Mouse (Mus musculus): ENCODE measurements around the gene Slc10a2. TPM values are rescaled to one million over a fixed set of nuclear protein-coding genes. Genes with fewer than 3 reads are reported as not detected.
"Not testable (repeated sequence)": the region's sequence is repeated elsewhere in the genome, so short reads cannot be mapped to it uniquely, and the experiment has no call there.

The Slc10a2 gene
- polyA plus RNA-seq (2011; ENCODE audit: insufficient read depth, insufficient read length, low read depth, missing spikeins): not detected in 2 replicates

DNA sequence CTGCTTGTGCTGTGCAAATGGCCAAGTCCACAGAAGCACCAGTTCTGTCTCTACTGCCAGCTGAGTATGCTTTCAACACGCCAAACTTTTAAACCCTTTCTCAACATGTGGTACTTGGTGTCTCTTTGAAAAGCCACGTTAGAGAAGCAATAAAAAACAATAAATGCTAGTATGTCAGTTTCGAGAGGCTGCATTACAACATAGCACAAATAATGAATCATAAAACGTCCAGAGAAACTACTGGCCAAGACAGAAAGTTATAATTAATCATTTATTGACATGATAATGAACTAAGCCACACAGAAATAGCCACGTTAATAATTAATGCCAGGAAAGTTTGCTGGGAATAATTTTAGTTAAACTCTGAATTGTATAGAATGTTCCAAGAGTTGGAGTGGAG lies at the start of gene Slc10a2:
Gene Slc10a2 (minus strand): TSS at position 166 of the 400 bp plus-strand sequence.
- TF ChIP-seq POLR2A (IDR thresholded peaks at IDR 0.05; ENCODE audit: insufficient read depth, low read length) (no peak), CTCF (IDR thresholded peaks at IDR 0.05; ENCODE audit: low read depth, low read length) (no peak), EP300 (IDR thresholded peaks at IDR 0.05; ENCODE audit: insufficient read depth, low read depth, low read length) (no peak)
- Histone ChIP-seq H3K27me3 (ENCODE audit: control insufficient read depth, insufficient read depth, low read length, poor library complexity, severe bottlenecking) (no peaks in the 10 kb centered on the region; the same call in 1 of the 2 replicates), H3K9me3 (replicated peaks; ENCODE audit: control insufficient read depth, insufficient read depth, low read length, poor library complexity, severe bottlenecking) (no peaks in the 10 kb centered on the region), H3K9ac (ENCODE audit: low read depth, poor library complexity, severe bottlenecking) (no peak within 1 kb of the TSS), H3K4me3 (ENCODE audit: low read depth, low read length) (no peak within 1 kb of the TSS), H3K27ac (ENCODE audit: insufficient read depth, low read length) (no peak within 1 kb of the TSS), H3K4me1 (ENCODE audit: control insufficient read depth, insufficient read depth, low read length) (no peaks in the 10 kb centered on the region), H3K36me3 (ENCODE audit: control insufficient read depth, insufficient read depth, low read length, poor library complexity, severe bottlenecking) (no peaks in the 10 kb centered on the region)

DNA sequence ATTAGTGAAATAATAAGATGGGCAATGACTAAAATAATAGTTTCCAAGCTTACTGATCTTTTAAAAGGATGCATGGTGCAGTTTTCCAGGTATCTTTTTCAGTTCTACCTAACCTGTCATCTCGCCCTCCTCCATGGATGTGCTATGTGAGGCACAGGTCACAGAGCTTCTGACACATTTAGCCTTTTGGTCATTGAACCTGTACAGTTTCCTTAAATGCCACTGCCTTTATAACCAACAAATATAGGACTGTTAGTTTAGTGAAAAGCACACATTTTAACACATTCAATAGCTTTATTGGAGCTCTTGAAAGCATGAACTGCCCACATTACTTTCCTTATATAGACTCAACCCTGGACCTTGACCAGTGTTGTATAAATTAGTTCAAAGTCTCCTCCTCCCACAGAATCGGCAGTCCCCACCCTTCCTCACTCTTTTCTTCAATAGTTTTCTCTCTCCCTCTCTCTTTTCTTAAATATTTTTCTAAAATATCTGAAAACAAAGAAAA lies 24.2 kb upstream of the Slc10a2 start:
- TF ChIP-seq CTCF (IDR thresholded peaks at IDR 0.05; ENCODE audit: low read depth, low read length) (no peak), EP300 (IDR thresholded peaks at IDR 0.05; ENCODE audit: insufficient read depth, low read depth, low read length) (no peak), POLR2A (IDR thresholded peaks at IDR 0.05; ENCODE audit: insufficient read depth, low read length) (no peak)

DNA sequence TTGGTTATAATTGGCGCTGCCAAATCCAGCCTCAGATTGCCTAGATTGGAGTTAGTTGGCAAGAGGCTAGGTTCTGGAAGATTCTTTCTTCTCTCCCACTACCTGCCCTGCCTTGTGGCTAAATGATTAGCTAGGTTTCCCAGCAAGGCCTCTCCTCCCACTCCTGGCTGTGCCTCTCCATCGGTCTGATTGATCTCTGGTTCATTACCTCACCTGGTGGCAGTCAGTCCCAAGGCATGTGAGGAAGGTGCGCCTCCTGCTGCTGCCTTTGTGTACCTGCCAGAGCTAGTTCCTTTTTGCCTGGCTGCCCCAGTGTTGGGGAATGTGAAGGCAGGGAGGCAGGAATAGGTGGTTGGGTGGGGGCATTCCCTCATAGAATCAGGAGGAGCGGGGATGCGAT lies 1.7 kb upstream of the Slc10a2 start:
- no peak overlapping the region for H3K4me3 ChIP-seq (ENCODE audit: low read depth, low read length)
- H3K4me1 ChIP-seq (ENCODE audit: control insufficient read depth, insufficient read depth, low read length): no peaks in the 10 kb centered on the region
- no peak overlapping the region for H3K27ac ChIP-seq (ENCODE audit: insufficient read depth, low read length)
- H3K27me3 ChIP-seq (ENCODE audit: control insufficient read depth, insufficient read depth, low read length, poor library complexity, severe bottlenecking): no peaks in the 10 kb centered on the region; the same call in 1 of the 2 replicates
- no peaks in the 10 kb centered on the region for H3K36me3 ChIP-seq (ENCODE audit: control insufficient read depth, insufficient read depth, low read length, poor library complexity, severe bottlenecking)
- no peak overlapping the region for H3K9ac ChIP-seq (ENCODE audit: low read depth, poor library complexity, severe bottlenecking)
- TF ChIP-seq POLR2A (IDR thresholded peaks at IDR 0.05; ENCODE audit: insufficient read depth, low read length) (no peak), CTCF (IDR thresholded peaks at IDR 0.05; ENCODE audit: low read depth, low read length) (peak; percentile 78)
- no peaks in the 10 kb centered on the region for H3K9me3 ChIP-seq (replicated peaks; ENCODE audit: control insufficient read depth, insufficient read depth, low read length, poor library complexity, severe bottlenecking)

More for the DNA sequence above, 24.2 kb upstream of the Slc10a2 start:
- no peak overlapping the region for H3K9ac ChIP-seq (ENCODE audit: low read depth, poor library complexity, severe bottlenecking)
- no peak overlapping the region for H3K4me3 ChIP-seq (ENCODE audit: low read depth, low read length)
- no peaks in the 10 kb centered on the region for H3K27me3 ChIP-seq (ENCODE audit: control insufficient read depth, insufficient read depth, low read length, poor library complexity, severe bottlenecking)
- no peaks in the 10 kb centered on the region for H3K4me1 ChIP-seq (ENCODE audit: control insufficient read depth, insufficient read depth, low read length)
- no peaks in the 10 kb centered on the region for H3K9me3 ChIP-seq (replicated peaks; ENCODE audit: control insufficient read depth, insufficient read depth, low read length, poor library complexity, severe bottlenecking)
- H3K27ac ChIP-seq (ENCODE audit: insufficient read depth, low read length): no peak overlapping the region
- no peaks in the 10 kb centered on the region for H3K36me3 ChIP-seq (ENCODE audit: control insufficient read depth, insufficient read depth, low read length, poor library complexity, severe bottlenecking)

DNA sequence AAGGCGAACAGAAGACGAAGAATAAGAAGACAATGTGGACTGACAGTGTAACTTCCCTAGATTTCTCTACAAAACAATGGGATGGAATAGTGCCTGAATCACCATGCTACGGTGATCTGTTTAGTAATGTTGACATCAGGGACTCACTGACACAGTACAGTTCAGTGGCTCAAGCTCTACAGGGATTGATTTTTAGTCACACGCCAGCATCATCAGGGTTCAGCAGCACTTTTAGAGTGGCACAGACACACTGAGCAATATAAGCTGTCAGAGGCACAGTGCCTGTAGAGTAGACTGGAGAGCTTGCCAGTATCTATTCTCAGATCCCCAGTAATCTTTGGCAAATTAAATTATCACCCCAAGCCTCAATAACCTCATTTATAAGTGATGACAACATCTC lies 9.8 kb downstream of the Slc10a2 start:
- H3K27me3 ChIP-seq (ENCODE audit: control insufficient read depth, insufficient read depth, low read length, poor library complexity, severe bottlenecking): no peaks in the 10 kb centered on the region
- no peak overlapping the region for H3K4me3 ChIP-seq (ENCODE audit: low read depth, low read length)
- no peaks in the 10 kb centered on the region for H3K4me1 ChIP-seq (ENCODE audit: control insufficient read depth, insufficient read depth, low read length)
- TF ChIP-seq CTCF (IDR thresholded peaks at IDR 0.05; ENCODE audit: low read depth, low read length): no peak
- no peak for TF ChIP-seq POLR2A (IDR thresholded peaks at IDR 0.05; ENCODE audit: insufficient read depth, low read length)
- TF ChIP-seq EP300 (IDR thresholded peaks at IDR 0.05; ENCODE audit: insufficient read depth, low read depth, low read length): no peak
- H3K9me3 ChIP-seq (replicated peaks; ENCODE audit: control insufficient read depth, insufficient read depth, low read length, poor library complexity, severe bottlenecking): peaks cover 3% of the 10 kb centered on the region
- H3K36me3 ChIP-seq (ENCODE audit: control insufficient read depth, insufficient read depth, low read length, poor library complexity, severe bottlenecking): no peaks in the 10 kb centered on the region
- H3K9ac ChIP-seq (ENCODE audit: low read depth, poor library complexity, severe bottlenecking): no peak overlapping the region
- H3K27ac ChIP-seq (ENCODE audit: insufficient read depth, low read length): no peak overlapping the region

DNA sequence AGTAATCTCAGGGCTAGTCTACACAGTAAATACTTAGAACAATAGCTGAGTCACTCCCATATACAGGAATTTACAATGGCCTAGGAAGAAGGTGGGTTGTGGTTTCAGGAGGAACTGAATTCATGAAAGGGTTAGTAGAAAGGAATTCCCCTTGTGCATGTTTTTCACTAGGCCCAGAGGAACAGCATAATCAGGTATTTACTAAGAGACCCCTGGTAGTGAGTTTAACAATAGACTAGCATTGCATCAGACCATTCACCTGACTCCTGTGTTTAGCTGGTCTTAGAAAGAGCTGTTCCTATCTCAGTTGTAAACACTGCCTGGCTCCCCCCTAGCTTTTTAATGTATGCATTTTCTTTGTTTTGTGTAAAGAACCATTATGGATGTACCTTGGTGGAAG lies 11.2 kb downstream of the Slc10a2 start:
- not testable (repeated sequence) for H3K9me3 ChIP-seq (replicated peaks; ENCODE audit: control insufficient read depth, insufficient read depth, low read length, poor library complexity, severe bottlenecking); H3K27me3 ChIP-seq (ENCODE audit: control insufficient read depth, insufficient read depth, low read length, poor library complexity, severe bottlenecking); H3K4me3 ChIP-seq (ENCODE audit: low read depth, low read length); H3K36me3 ChIP-seq (ENCODE audit: control insufficient read depth, insufficient read depth, low read length, poor library complexity, severe bottlenecking); H3K4me1 ChIP-seq (ENCODE audit: control insufficient read depth, insufficient read depth, low read length); H3K9ac ChIP-seq (ENCODE audit: low read depth, poor library complexity, severe bottlenecking)
- peak overlapping the region; percentile 93 for H3K27ac ChIP-seq (ENCODE audit: insufficient read depth, low read length)

DNA sequence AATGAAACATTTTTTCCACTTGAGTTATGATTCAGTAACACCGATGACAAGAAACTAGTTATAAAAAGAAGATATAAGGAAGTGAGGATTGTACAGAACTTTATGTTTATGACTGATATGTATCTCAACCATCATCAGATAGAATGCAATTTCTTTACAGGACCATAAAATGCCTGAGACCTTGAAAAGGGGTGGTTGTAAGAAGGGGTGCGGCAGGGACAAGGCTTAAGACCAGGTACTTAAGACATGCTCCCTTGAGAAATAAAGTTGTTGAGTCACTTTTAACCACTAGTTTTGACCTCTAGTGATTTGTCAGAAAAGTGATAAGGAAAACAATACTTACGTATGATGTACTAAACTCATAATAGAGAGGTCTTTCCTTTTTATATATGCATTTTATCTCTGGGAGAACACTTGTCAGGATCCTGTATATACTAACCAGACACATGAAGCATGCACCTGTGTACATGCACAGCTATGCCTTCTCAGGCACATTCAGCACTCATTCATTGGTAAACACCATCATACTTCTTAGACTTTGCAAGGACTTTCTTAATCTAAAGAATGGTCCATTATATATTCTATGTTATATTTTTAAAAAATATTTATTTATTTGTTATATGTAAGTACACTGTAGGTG lies 31.4 kb downstream of the Slc10a2 start:
- Histone ChIP-seq H3K4me3 (ENCODE audit: low read depth, low read length) (no peak overlapping the region), H3K27ac (ENCODE audit: insufficient read depth, low read length) (no peak overlapping the region), H3K4me1 (ENCODE audit: control insufficient read depth, insufficient read depth, low read length) (no peaks in the 10 kb centered on the region), H3K9me3 (replicated peaks; ENCODE audit: control insufficient read depth, insufficient read depth, low read length, poor library complexity, severe bottlenecking) (no peaks in the 10 kb centered on the region), H3K27me3 (ENCODE audit: control insufficient read depth, insufficient read depth, low read length, poor library complexity, severe bottlenecking) (no peaks in the 10 kb centered on the region), H3K9ac (ENCODE audit: low read depth, poor library complexity, severe bottlenecking) (no peak overlapping the region), H3K36me3 (ENCODE audit: control insufficient read depth, insufficient read depth, low read length, poor library complexity, severe bottlenecking) (no peaks in the 10 kb centered on the region)
- TF ChIP-seq CTCF (IDR thresholded peaks at IDR 0.05; ENCODE audit: low read depth, low read length) (no peak), EP300 (IDR thresholded peaks at IDR 0.05; ENCODE audit: insufficient read depth, low read depth, low read length) (no peak), POLR2A (IDR thresholded peaks at IDR 0.05; ENCODE audit: insufficient read depth, low read length) (no peak)
